Mouse (Mus musculus) embryonic facial prominence, embryonic 11.5 days (tissue): Measurements from ENCODE around the gene Dnajc7. TPM values are rescaled to one million over a fixed set of nuclear protein-coding genes. Genes with fewer than 3 reads are reported as not detected.
"Not testable (repeated sequence)": the region's sequence is repeated elsewhere in the genome, so short reads cannot be mapped to it uniquely, and the experiment has no call there.

Experiments
- ATAC-seq: fragments of 200-750 bp; cut with Nextera tagmentation; replicated peaks from 2 replicates; pipeline ENCODE4 v1.8.0; 2017; ENCODE audit warnings: low read depth; ENCODE audit not compliant: insufficient number of reproducible peaks, low FRiP score, low TSS enrichment
- DNase-seq: peaks from one replicate; pipeline ENCODE4 v3.0.0-alpha.2; 2015; ENCODE audit warnings: low spot score
- H3K27ac ChIP-seq: fragments of 300-500 bp; sonication (generic); replicated peaks from 2 replicates; pipeline ENCODE4 v1.5.1; 2014; ENCODE audit warnings: mild to moderate bottlenecking, low read depth, low read length, control low read depth
- H3K27me3 ChIP-seq: fragments of 300-500 bp; sonication (generic); 2 replicates; pipeline ENCODE4 v1.6.1; 2014; ENCODE audit warnings: mild to moderate bottlenecking, low read length, moderate library complexity, mixed read lengths; ENCODE audit not compliant: control insufficient read depth, insufficient read depth
- H3K36me3 ChIP-seq: fragments of 300-500 bp; sonication (generic); replicated peaks from 2 replicates; pipeline ENCODE4 v1.6.1; 2014; ENCODE audit warnings: low read depth, mild to moderate bottlenecking, low read length, moderate library complexity, mixed read lengths; ENCODE audit not compliant: control insufficient read depth, insufficient read depth
- H3K4me1 ChIP-seq: fragments of 300-500 bp; sonication (generic); 2 replicates; pipeline ENCODE4 v1.6.1; 2014; ENCODE audit warnings: low read length, mixed read lengths; ENCODE audit not compliant: control insufficient read depth, insufficient read depth
- H3K4me2 ChIP-seq: fragments of 300-500 bp; sonication (generic); 2 replicates; pipeline ENCODE4 v1.6.1; 2014; ENCODE audit warnings: low read depth, mild to moderate bottlenecking, control low read depth, low read length, moderate library complexity
- H3K4me3 ChIP-seq: fragments of 300-500 bp; sonication (generic); 2 replicates; pipeline ENCODE4 v1.5.1; 2014; ENCODE audit warnings: low read depth, low read length, control low read depth
- H3K9ac ChIP-seq: fragments of 300-500 bp; sonication (generic); replicated peaks from 2 replicates; pipeline ENCODE4 v1.6.1; 2014; ENCODE audit warnings: mild to moderate bottlenecking, control low read depth, low read length
- H3K9me3 ChIP-seq: fragments of 300-500 bp; sonication (generic); replicated peaks from 2 replicates; pipeline ENCODE4 v1.6.1; 2016; ENCODE audit warnings: mild to moderate bottlenecking, low read length, inconsistent platforms, mixed read lengths; ENCODE audit not compliant: control insufficient read depth
- WGBS: fragments of 180-500 bp; shearing (Covaris S2); extraction: QIAGEN DNeasy Blood & Tissue Kit; methylation state at CpG from one replicate; pipeline ENCODE4 v1.1.7; 2014; 5-methylcytosine and 5-hydroxymethylcytosine counted together
- polyA plus RNA-seq: library from polyadenylated mRNA; unstranded; fragments of >200 nt; fragmentation: Nextera tagmentation; extraction: Ambion mirVana; gene quantifications from 2 replicates; pipeline ENCODE4 v1.2.1, GENCODE M21; 2014

Gene Dnajc7
- polyA plus RNA-seq, 1 experiment from 2014 or later, result 83.9 TPM

DNA sequence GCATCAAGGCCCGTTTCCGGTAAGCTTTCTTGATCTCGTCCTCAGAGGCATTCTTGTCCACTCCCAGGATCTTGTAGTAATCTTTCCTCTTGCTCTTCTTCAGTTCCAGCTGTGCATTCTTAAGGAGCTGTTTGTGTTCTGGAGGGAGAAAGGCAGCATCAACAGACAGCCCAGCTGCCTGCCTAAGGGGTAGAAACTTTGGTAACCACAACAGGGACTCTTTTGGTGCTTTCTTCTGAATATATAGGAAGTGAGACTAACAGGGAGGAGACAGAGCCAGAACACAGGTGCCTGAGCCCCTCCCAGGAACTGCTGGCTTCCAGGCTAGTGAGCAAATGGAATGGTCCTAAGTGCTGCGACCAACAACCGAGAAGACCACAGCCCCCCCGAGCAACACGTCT is 35.4 kb downstream of the Dnajc7 start:
- ATAC-seq (no peak), DNase-seq (no peak)
- WGBS, result 88% methylated on average over 7 of the region's 7 CpGs
- H3K27me3 ChIP-seq, result no peaks in the 10 kb centered on the region
- H3K9ac ChIP-seq, result no peak overlapping the region
- no peaks in the 10 kb centered on the region for H3K9me3 ChIP-seq
- peaks cover 32% of the 10 kb centered on the region for H3K36me3 ChIP-seq
- no peak overlapping the region for H3K27ac ChIP-seq
- H3K4me1 ChIP-seq, result no peaks in the 10 kb centered on the region
- H3K4me2 ChIP-seq, result no peak overlapping the region
- no peak overlapping the region for H3K4me3 ChIP-seq

DNA sequence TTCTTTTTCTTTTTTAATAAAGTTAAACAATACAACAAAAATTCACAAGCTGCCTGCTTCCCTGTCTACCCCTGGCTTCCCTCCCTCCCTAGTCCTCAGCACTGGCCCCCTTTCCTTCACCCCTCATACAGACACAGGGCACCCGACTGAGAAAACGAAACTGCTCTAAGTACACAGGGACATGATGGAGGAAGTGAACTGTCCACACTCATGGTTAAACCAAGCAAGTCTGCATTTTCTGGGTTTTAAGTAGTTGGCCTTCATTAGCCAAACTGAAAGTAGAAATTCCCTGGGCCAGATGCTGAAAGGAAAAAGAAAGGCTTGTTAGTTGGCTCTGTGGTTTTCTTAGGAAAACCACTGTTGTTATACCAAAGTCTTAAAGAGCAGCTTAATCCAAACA is 37.1 kb downstream of the Dnajc7 start:
- no peak for ATAC-seq
- Histone ChIP-seq H3K4me1 (no peaks in the 10 kb centered on the region), H3K4me2 (no peak overlapping the region), H3K36me3 (peaks cover 27% of the 10 kb centered on the region), H3K27me3 (no peaks in the 10 kb centered on the region), H3K27ac (no peak overlapping the region), H3K9me3 (no peaks in the 10 kb centered on the region), H3K9ac (no peak overlapping the region), H3K4me3 (no peak overlapping the region)
- DNase-seq, result no peak
- WGBS, result 95% methylated on average over 2 of the region's 2 CpGs

DNA sequence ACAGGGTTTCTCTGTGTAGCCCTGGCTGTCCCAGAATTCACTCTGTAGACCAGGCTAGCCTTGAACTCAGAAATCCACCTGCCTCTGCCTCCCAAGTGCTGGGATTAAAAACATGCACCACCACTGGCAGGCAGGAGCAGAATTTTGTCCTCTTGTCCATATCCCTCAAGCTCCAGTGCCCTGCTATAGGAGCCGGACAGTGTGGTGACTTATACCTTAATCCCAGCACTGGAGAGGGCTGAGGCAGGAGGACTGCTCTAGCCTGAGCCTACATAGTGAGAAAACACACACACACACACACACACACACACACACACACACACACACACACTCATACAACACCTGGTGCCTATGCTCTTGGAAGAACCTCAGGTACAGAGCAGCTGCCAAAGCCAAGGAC is 37.6 kb downstream of the Dnajc7 start:
- not testable (repeated sequence) for H3K4me1 ChIP-seq, H3K9ac ChIP-seq, H3K27ac ChIP-seq, H3K4me2 ChIP-seq, DNase-seq, H3K27me3 ChIP-seq, ATAC-seq, H3K9me3 ChIP-seq, H3K4me3 ChIP-seq
- H3K36me3 ChIP-seq, result peaks cover 23% of the 10 kb centered on the region
- WGBS, result 95% methylated on average over 1 of the region's 1 CpGs

DNA sequence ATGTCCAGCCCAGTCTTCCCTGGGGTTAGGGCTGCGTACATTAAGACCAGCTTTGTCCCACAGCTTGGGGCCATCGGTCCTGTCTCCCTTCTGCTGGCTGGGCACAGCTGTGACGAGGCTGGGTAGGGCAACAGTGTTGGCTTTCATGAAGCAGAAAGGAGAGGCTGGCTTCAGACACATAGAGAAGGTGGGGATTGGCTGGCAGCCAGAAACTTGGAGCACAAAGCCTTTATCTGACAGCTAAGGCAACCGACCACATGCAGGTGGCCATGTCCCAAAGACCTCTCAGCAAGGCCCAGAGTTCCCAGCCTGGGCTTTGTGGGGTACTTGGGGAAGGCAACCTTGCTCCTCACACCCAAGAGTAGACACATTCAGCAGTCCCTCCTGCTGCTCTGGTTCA is 38.2 kb downstream of the Dnajc7 start:
- H3K27me3 ChIP-seq, result no peaks in the 10 kb centered on the region
- DNase-seq (no peak), ATAC-seq (no peak)
- WGBS, result 92% methylated on average over 4 of the region's 4 CpGs
- no peak overlapping the region for H3K4me3 ChIP-seq
- H3K36me3 ChIP-seq, result peaks cover 21% of the 10 kb centered on the region
- no peak overlapping the region for H3K4me2 ChIP-seq
- no peaks in the 10 kb centered on the region for H3K4me1 ChIP-seq
- H3K27ac ChIP-seq, result no peak overlapping the region
- H3K9me3 ChIP-seq, result no peaks in the 10 kb centered on the region
- no peak overlapping the region for H3K9ac ChIP-seq

DNA sequence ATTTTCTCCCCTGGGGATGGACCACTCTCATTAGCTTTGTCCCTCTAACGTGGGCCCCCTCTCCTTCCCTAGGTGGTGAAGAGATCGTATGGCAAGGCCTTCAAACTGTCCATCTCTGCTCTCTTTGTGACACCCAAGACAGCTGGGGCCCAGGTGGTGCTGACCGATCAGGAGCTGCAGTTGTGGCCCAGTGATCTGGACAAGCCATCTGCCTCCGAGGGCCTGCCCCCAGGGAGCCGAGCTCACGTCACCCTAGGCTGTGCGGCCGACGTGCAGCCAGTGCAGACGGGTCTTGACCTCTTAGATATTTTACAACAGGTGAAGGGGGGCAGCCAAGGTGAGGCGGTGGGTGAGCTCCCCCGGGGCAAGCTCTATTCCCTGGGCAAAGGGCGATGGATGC is 39.7 kb downstream of the Dnajc7 start:
- Histone ChIP-seq H3K27me3 (no peaks in the 10 kb centered on the region), H3K4me2 (no peak overlapping the region), H3K9ac (no peak overlapping the region), H3K36me3 (peaks cover 18% of the 10 kb centered on the region), H3K27ac (no peak overlapping the region), H3K9me3 (no peaks in the 10 kb centered on the region), H3K4me1 (no peaks in the 10 kb centered on the region), H3K4me3 (no peak overlapping the region)
- WGBS, result 89% methylated on average over 13 of the region's 13 CpGs
- ATAC-seq (no peak), DNase-seq (no peak)

DNA sequence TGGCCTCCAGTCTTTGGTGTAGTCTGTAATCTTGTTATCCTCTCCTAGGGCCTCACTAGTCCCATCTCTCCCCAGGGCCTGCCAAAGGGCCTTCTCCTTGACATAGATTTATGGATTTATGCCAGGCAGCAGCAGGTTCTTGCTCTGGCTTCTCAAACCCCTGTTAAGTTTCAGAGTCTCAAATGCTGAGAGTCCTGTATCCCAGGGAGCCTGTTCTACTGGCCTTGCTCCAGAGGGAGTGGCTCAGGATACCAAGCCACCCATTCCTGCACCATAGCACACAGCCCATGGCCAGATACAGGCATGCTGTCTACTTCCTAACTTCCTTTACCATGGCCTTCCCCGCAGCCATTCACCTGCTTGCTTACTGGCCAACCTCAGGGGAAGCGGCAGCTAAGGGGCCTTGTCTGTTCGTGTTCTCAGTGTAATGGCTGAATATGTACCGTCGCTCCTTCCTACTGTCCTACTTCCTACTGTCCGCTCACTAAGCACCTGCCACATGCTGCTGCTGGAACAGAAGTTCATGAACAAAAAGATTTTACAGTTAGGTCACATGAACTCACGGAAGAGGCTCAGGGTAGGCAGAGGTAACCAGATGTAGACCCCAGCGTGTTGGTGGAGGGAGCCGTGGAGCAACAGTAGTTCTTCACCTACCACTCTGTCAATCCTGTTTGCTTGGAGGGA is 40.7 kb downstream of the Dnajc7 start:
- WGBS, result 92% methylated on average over 9 of the region's 9 CpGs
- ATAC-seq (no peak), DNase-seq (no peak)
- H3K9ac ChIP-seq, result no peak overlapping the region
- H3K27me3 ChIP-seq, result no peaks in the 10 kb centered on the region
- H3K4me1 ChIP-seq, result no peaks in the 10 kb centered on the region
- H3K4me3 ChIP-seq, result no peak overlapping the region
- peaks cover 12% of the 10 kb centered on the region for H3K36me3 ChIP-seq
- no peaks in the 10 kb centered on the region for H3K9me3 ChIP-seq
- H3K4me2 ChIP-seq, result no peak overlapping the region
- H3K27ac ChIP-seq, result no peak overlapping the region

DNA sequence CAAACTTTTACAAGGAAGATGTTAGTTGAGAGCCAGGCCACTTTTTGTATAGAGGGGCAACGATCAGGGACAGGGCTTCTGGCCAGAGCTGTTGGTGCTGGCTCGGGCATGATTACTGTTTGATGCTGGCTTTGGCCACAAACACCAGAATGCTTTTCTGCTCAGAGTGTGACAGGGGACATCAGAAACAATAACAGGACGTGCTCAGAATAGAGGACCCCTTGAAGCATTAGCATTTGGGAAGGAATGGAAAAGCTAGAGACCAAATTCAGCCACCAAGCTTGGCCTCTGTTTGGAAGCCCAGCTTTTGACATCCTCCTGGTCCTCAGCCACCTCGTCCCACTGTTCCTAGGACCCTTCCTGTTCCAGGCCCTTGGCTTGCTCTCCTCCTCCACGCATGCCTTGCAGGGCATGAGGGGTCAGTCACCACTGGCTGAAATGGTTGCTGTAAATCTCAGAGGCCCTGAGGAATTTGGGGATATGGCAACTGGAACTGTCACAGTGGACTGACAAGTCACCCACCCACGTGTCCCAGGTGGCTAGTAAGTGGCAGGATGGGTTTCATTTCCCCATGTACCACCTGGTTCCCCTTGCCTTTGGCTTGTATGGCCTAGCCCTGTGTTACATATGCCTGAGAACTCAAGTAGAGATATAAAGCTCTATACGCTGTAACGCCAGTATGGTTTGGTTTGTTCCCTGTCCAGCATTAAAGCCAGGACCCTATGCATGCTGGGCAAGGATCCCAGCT is 41.9 kb downstream of the Dnajc7 start:
- Histone ChIP-seq H3K27ac (no peak overlapping the region), H3K4me1 (no peaks in the 10 kb centered on the region), H3K27me3 (no peaks in the 10 kb centered on the region), H3K4me3 (no peak overlapping the region), H3K4me2 (no peak overlapping the region), H3K9ac (no peak overlapping the region), H3K9me3 (no peaks in the 10 kb centered on the region), H3K36me3 (peaks cover 6% of the 10 kb centered on the region)
- 91% methylated on average over 8 of the region's 8 CpGs for WGBS
- no peak for ATAC-seq
- no peak for DNase-seq

DNA sequence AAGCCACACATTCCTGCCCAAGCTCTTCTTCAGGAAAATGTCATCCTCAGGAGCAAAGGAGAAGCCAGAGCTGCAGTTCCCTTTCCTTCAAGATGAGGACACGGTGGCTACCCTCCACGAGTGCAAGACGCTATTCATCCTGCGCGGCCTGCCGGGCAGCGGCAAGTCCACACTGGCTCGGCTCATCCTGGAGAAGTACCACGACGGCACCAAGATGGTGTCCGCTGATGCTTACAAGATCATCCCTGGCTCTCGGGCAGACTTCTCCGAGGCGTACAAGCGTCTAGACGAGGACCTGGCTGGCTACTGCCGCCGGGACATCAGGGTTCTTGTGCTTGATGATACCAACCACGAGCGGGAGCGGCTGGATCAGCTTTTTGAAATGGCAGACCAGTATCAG is 43.7 kb downstream of the Dnajc7 start:
- WGBS, result 66% methylated on average over 21 of the region's 21 CpGs

More for the DNA sequence above, 43.7 kb downstream of the Dnajc7 start:
- Histone ChIP-seq H3K4me2 (no peak overlapping the region; the same call in 1 of the 2 replicates), H3K4me1 (no peaks in the 10 kb centered on the region), H3K9ac (no peak overlapping the region), H3K9me3 (no peaks in the 10 kb centered on the region), H3K27me3 (peaks cover 4% of the 10 kb centered on the region; the same call in 1 of the 2 replicates), H3K4me3 (no peak overlapping the region), H3K36me3 (peaks cover 3% of the 10 kb centered on the region), H3K27ac (no peak overlapping the region)
- ATAC-seq, result no peak
- DNase-seq, result no peak
